ENCODE assay signal across 10 mouse cellular contexts in genomic region chr8:112571337-112571904, GRCm38 (mm10). TPM values are rescaled to one million over a fixed set of nuclear protein-coding genes. Genes with fewer than 3 reads are reported as not detected.
DNase-seq lines count a peak whose midpoint lies in the region; ATAC-seq and TF ChIP-seq lines count a peak whose summit lies in the region.
"Had no signal": no experiment of that assay in that cellular context is flagged by ENCODE, and none has a peak within 500 bp of the region (broad histone marks: within the 10 kb centered on the region; RNA-seq: fewer than 3 reads in every experiment).

No protein-coding gene starts in this region.

- H3K9ac ChIP-seq in forebrain, embryonic 14.5 days (ENCODE audit: low read length) = 0 out of 2 replicates have a peak overlapping the region, but pooled peaks have one; percentile 9
- no peak overlapping the region for H3K9ac ChIP-seq in kidney, embryonic 15.5 days
- H3K9ac ChIP-seq in limb, embryonic 14.5 days (ENCODE audit: low read depth, low read length, severe bottlenecking) = no peak overlapping the region
- H3K9ac ChIP-seq: heart, embryonic 15.5 days had no signal

- WGBS in forebrain, embryonic 14.5 days = 14% methylated on average over 9 of the region's 9 CpGs
- 16% methylated on average over 9 of the region's 9 CpGs for WGBS in kidney, embryonic 15.5 days
- 16% methylated on average over 9 of the region's 9 CpGs for WGBS in limb, embryonic 14.5 days

- H3K4me3 ChIP-seq in forebrain, embryonic 14.5 days (ENCODE audit: low read depth, low read length) = peak overlapping the region; percentile 52
- H3K4me3 ChIP-seq in kidney, embryonic 15.5 days (replicated peaks) = no peak overlapping the region
- no peak overlapping the region for H3K4me3 ChIP-seq in limb, embryonic 14.5 days (replicated peaks; ENCODE audit: low read length)
- H3K4me3 ChIP-seq: heart, embryonic 15.5 days had no signal

- H3K27me3 ChIP-seq in forebrain, embryonic 14.5 days (replicated peaks; ENCODE audit: control insufficient read depth, insufficient read depth, low read length) = no peaks in the 10 kb centered on the region
- H3K27me3 ChIP-seq in kidney, embryonic 15.5 days = peaks cover 32% of the 10 kb centered on the region
- H3K27me3 ChIP-seq in limb, embryonic 14.5 days (ENCODE audit: control insufficient read depth, insufficient read depth, low read length) = peaks cover 12% of the 10 kb centered on the region; the same call in 1 of the 2 replicates
- H3K27me3 ChIP-seq: CH12.LX had no signal

- peaks cover 5% of the 10 kb centered on the region for H3K4me1 ChIP-seq in forebrain, embryonic 14.5 days (ENCODE audit: control insufficient read depth, insufficient read depth, low read length)
- H3K4me1 ChIP-seq in kidney, embryonic 15.5 days = peaks cover 9% of the 10 kb centered on the region
- H3K4me1 ChIP-seq in limb, embryonic 14.5 days (ENCODE audit: control insufficient read depth, insufficient read depth, low read length) = no peaks in the 10 kb centered on the region

- H3K27ac ChIP-seq in forebrain, embryonic 14.5 days (ENCODE audit: low read depth, low read length) = no peak overlapping the region
- H3K27ac ChIP-seq in kidney, embryonic 15.5 days = no peak overlapping the region
- no peak overlapping the region for H3K27ac ChIP-seq in limb, embryonic 14.5 days (replicated peaks; ENCODE audit: low read depth, low read length)
- H3K27ac ChIP-seq: heart, embryonic 15.5 days had no signal

- DNase-seq in heart, postnatal 10 days = peak; percentile 4 to 12
- no peak for DNase-seq in heart, postnatal 25 days (ENCODE audit: low spot score)
- peak; percentile 67 for DNase-seq in brain, embryonic 18.5 days (ENCODE audit: low read depth, low spot score)
- DNase-seq in forebrain, embryonic 14.5 days (ENCODE audit: low spot score) = peak; percentile 88
- peak; percentile 66 for DNase-seq in limb, embryonic 14.5 days (ENCODE audit: low spot score)
- DNase-seq in right cerebral cortex, postnatal 25 days = peak; percentile 64
- no peak for DNase-seq in thymus, postnatal 10 days (ENCODE audit: low spot score in 2 of 2)

- no peak for TF ChIP-seq POLR2A in limb, embryonic 14.5 days (IDR thresholded peaks at IDR 0.05; ENCODE audit: borderline replicate concordance, extremely low read depth, insufficient read depth, insufficient read length)

- ATAC-seq in forebrain, embryonic 14.5 days = peak; percentile 73
- ATAC-seq in kidney, embryonic 15.5 days (replicated peaks; ENCODE audit: low FRiP score) = peak; percentile 56
- no peak; the same call in 1 of the 2 replicates for ATAC-seq in limb, embryonic 14.5 days (ENCODE audit: low FRiP score, low read depth)

- no peaks in the 10 kb centered on the region for H3K36me3 ChIP-seq in forebrain, embryonic 14.5 days (ENCODE audit: control insufficient read depth, insufficient read depth, low read length)
- H3K36me3 ChIP-seq in kidney, embryonic 15.5 days = no peaks in the 10 kb centered on the region
- H3K36me3 ChIP-seq in limb, embryonic 14.5 days (ENCODE audit: control insufficient read depth, insufficient read depth, low read length) = no peaks in the 10 kb centered on the region
- H3K36me3 ChIP-seq: heart, embryonic 15.5 days had no signal

- H3K9me3 ChIP-seq in forebrain, embryonic 14.5 days (replicated peaks; ENCODE audit: control insufficient read depth, low read length) = no peaks in the 10 kb centered on the region
- no peaks in the 10 kb centered on the region for H3K9me3 ChIP-seq in kidney, embryonic 15.5 days (replicated peaks)
- H3K9me3 ChIP-seq in limb, embryonic 14.5 days (ENCODE audit: control insufficient read depth, low read length) = no peaks in the 10 kb centered on the region
- H3K9me3 ChIP-seq: heart, embryonic 15.5 days had no signal

- peak overlapping the region; percentile 63 for H3K4me2 ChIP-seq in forebrain, embryonic 14.5 days (ENCODE audit: low read length)
- H3K4me2 ChIP-seq in kidney, embryonic 15.5 days = no peak overlapping the region
- no peak overlapping the region for H3K4me2 ChIP-seq in limb, embryonic 14.5 days (replicated peaks; ENCODE audit: low read depth, low read length, severe bottlenecking)
- H3K4me2 ChIP-seq: heart, embryonic 15.5 days had no signal

- intact Hi-C loops in heart, postnatal 10 days (cut with DNase I) = loop anchor here (2.0 to 5.0 kb wide), 2 partner anchors 401 to 1011 kb away; no protein-coding TSS in a partner anchor
- intact Hi-C loops in heart, postnatal 25 days (cut with DNase I) = no loop called here

RNA-seq across cellular contexts. Expression of gene Cntnap4, which starts 1.6 kb away (rescaled TPM):
- not detected for total RNA-seq in heart, postnatal 10 days (2021)
- total RNA-seq in heart, postnatal 25 days (2021) = under 1 TPM in 1 of 2 experiments, not detected in 1; 0.89 TPM
- polyA plus RNA-seq in forebrain, embryonic 14.5 days (2014; fragmentation: Nextera tagmentation; extraction: Ambion mirVana) = 9.8 and 13.9 TPM in 2 replicates
- 0.19 and 0.39 TPM in 2 replicates for polyA plus RNA-seq in kidney, embryonic 15.5 days (2015; fragmentation: Nextera tagmentation; extraction: Ambion mirVana)
- polyA plus RNA-seq in limb, embryonic 14.5 days (2012; rRNA removed) = 3.9 and 5.5 TPM in 2 replicates
- 3.9 and 4.8 TPM in 2 replicates for polyA plus RNA-seq in limb, embryonic 14.5 days (2014; fragmentation: Nextera tagmentation; extraction: Ambion mirVana)
- total RNA-seq: CH12.LX had no signal

Comparison
In these comparisons a context has a peak if more than half of its experiments do, and no peak if none do; other contexts are left out.
1. DNase-seq: peak in heart, postnatal 10 days (2 of 2), brain, embryonic 18.5 days (single experiment), forebrain, embryonic 14.5 days (single experiment), limb, embryonic 14.5 days (single experiment) and right cerebral cortex, postnatal 25 days (single experiment); none in heart, postnatal 25 days (single experiment) and thymus, postnatal 10 days (0 of 2).